Mouse (Mus musculus) forebrain, embryonic 15.5 days (tissue): ENCODE results near the gene Ano5. TPM values are rescaled to one million over a fixed set of nuclear protein-coding genes. Genes with fewer than 3 reads are reported as not detected.
A peak's percentile ranks its signal among the peaks of the same experiment; 100 is the strongest.

ENCODE experiments used
- ATAC-seq: fragments of 200-750 bp; cut with Nextera tagmentation; replicated peaks from 2 replicates; pipeline ENCODE4 v1.8.0; 2017; ENCODE audit warnings: mild to moderate bottlenecking, moderate TSS enrichment, moderate library complexity
- H3K27ac ChIP-seq: fragments of 300-500 bp; sonication (generic); replicated peaks from 2 replicates; pipeline ENCODE4 v1.5.1; 2015; ENCODE audit warnings: mild to moderate bottlenecking, inconsistent platforms
- H3K27me3 ChIP-seq: fragments of 300-500 bp; sonication (generic); 2 replicates; pipeline ENCODE4 v1.6.1; 2015; ENCODE audit warnings: inconsistent platforms
- H3K36me3 ChIP-seq: fragments of 300-500 bp; sonication (generic); 2 replicates; pipeline ENCODE4 v1.6.1; 2015; ENCODE audit warnings: mild to moderate bottlenecking, inconsistent platforms
- H3K4me1 ChIP-seq: fragments of 300-500 bp; sonication (generic); 2 replicates; pipeline ENCODE4 v1.6.1; 2015; ENCODE audit warnings: inconsistent platforms
- H3K4me2 ChIP-seq: fragments of 300-500 bp; sonication (generic); replicated peaks from 2 replicates; pipeline ENCODE4 v1.6.1; 2015; ENCODE audit warnings: mild to moderate bottlenecking, inconsistent platforms
- H3K4me3 ChIP-seq: fragments of 300-500 bp; sonication (generic); 2 replicates; pipeline ENCODE4 v1.5.1; 2015; ENCODE audit warnings: mild to moderate bottlenecking, inconsistent platforms
- H3K9ac ChIP-seq: fragments of 300-500 bp; sonication (generic); replicated peaks from 2 replicates; pipeline ENCODE4 v1.6.1; 2015; ENCODE audit warnings: mild to moderate bottlenecking, inconsistent platforms
- H3K9me3 ChIP-seq: fragments of 300-500 bp; sonication (generic); 2 replicates; pipeline ENCODE4 v1.6.1; 2016; ENCODE audit warnings: inconsistent platforms
- WGBS: fragments of 180-500 bp; shearing (Covaris S2); methylation state at CpG from one replicate; pipeline ENCODE4 v1.1.7; 2015; ENCODE audit warnings: mixed read lengths; 5-methylcytosine and 5-hydroxymethylcytosine counted together
- polyA plus RNA-seq: library from polyadenylated mRNA; unstranded; fragments of >200 nt; fragmentation: Nextera tagmentation; extraction: Ambion mirVana; gene quantifications from 2 replicates; pipeline ENCODE4 v1.2.1, GENCODE M21; 2015

Gene Ano5
- polyA plus RNA-seq, 1 experiment from 2014 or later = 0.46 TPM

GRCm38 (mm10) chr7:51621694-51622145, 110.9 kb downstream of the Ano5 start, which contains the start of gene Slc17a6:
Gene Slc17a6, plus strand, starts transcription at chr7:51622006.
- Histone ChIP-seq H3K4me1 (peaks cover 16% of the 10 kb centered on the region), H3K4me3 (peak within 1 kb of the TSS; percentile 38), H3K27me3 (peaks cover 17% of the 10 kb centered on the region), H3K4me2 (peak within 1 kb of the TSS; percentile 56), H3K9me3 (no peaks in the 10 kb centered on the region), H3K9ac (peak within 1 kb of the TSS; percentile 51), H3K36me3 (no peaks in the 10 kb centered on the region), H3K27ac (peak within 1 kb of the TSS; percentile 91)
- WGBS = 1% methylated on average over 23 of the region's 23 CpGs
- peak; percentile 49 for ATAC-seq

GRCm38 (mm10) chr7:51622196-51622595, 111.4 kb downstream of the Ano5 start:
- 2% methylated on average over 18 of the region's 18 CpGs for WGBS
- peaks cover 17% of the 10 kb centered on the region for H3K27me3 ChIP-seq
- peak overlapping the region; percentile 91 for H3K27ac ChIP-seq
- peaks cover 21% of the 10 kb centered on the region for H3K4me1 ChIP-seq
- H3K4me2 ChIP-seq = peak overlapping the region; percentile 56
- H3K9me3 ChIP-seq = no peaks in the 10 kb centered on the region
- 0 out of 2 replicates have a peak, but pooled peaks have one; percentile 15 for ATAC-seq
- H3K4me3 ChIP-seq = peak overlapping the region; percentile 38
- H3K9ac ChIP-seq = peak overlapping the region; percentile 51
- no peaks in the 10 kb centered on the region for H3K36me3 ChIP-seq

- H3K4me1 ChIP-seq = peaks cover 25% of the 10 kb centered on the region
- peak overlapping the region; percentile 91 for H3K27ac ChIP-seq
- peak overlapping the region; percentile 51 for H3K9ac ChIP-seq
- H3K4me3 ChIP-seq = peak overlapping the region; percentile 38
- no peak for ATAC-seq
- H3K36me3 ChIP-seq = no peaks in the 10 kb centered on the region
- peaks cover 18% of the 10 kb centered on the region for H3K27me3 ChIP-seq
- H3K9me3 ChIP-seq = no peaks in the 10 kb centered on the region
- peak overlapping the region; percentile 56 for H3K4me2 ChIP-seq
- WGBS = 3% methylated on average over 5 of the region's 5 CpGs
Observed at GRCm38 (mm10) chr7:51622666-51623065, 111.8 kb downstream of the Ano5 start.

GRCm38 (mm10) chr7:51624336-51624897, 113.6 kb downstream of the Ano5 start:
- WGBS = 1% methylated on average over 4 of the region's 4 CpGs
- peak; percentile 49 for ATAC-seq
- peaks cover 22% of the 10 kb centered on the region for H3K27me3 ChIP-seq
- H3K27ac ChIP-seq = peak overlapping the region; percentile 94
- peak overlapping the region; percentile 37 for H3K4me3 ChIP-seq
- H3K36me3 ChIP-seq = no peaks in the 10 kb centered on the region
- H3K9me3 ChIP-seq = no peaks in the 10 kb centered on the region
- peaks cover 25% of the 10 kb centered on the region for H3K4me1 ChIP-seq
- peak overlapping the region; percentile 48 for H3K9ac ChIP-seq
- peak overlapping the region; percentile 46 for H3K4me2 ChIP-seq

- peaks cover 19% of the 10 kb centered on the region for H3K27me3 ChIP-seq
- H3K4me3 ChIP-seq = peak overlapping the region; percentile 37
- peaks cover 25% of the 10 kb centered on the region for H3K4me1 ChIP-seq
- peak overlapping the region; percentile 46 for H3K4me2 ChIP-seq
- ATAC-seq = no peak
- under 1% methylated on average over 23 of the region's 23 CpGs for WGBS
- no peaks in the 10 kb centered on the region for H3K9me3 ChIP-seq
- H3K27ac ChIP-seq = peak overlapping the region; percentile 94
- no peaks in the 10 kb centered on the region for H3K36me3 ChIP-seq
- H3K9ac ChIP-seq = peak overlapping the region; percentile 48
Observed at GRCm38 (mm10) chr7:51625161-51625560, 114.3 kb downstream of the Ano5 start.

GRCm38 (mm10) chr7:51625591-51626255, 114.9 kb downstream of the Ano5 start:
- Histone ChIP-seq H3K27me3 (peaks cover 19% of the 10 kb centered on the region), H3K4me3 (peak overlapping the region; percentile 37)
- WGBS = 7% methylated on average over 11 of the region's 11 CpGs

GRCm38 (mm10) chr7:51626451-51627000, 115.7 kb downstream of the Ano5 start:
- no peak for ATAC-seq
- H3K4me2 ChIP-seq = peak overlapping the region; percentile 46
- peak overlapping the region; percentile 94 for H3K27ac ChIP-seq
- H3K9me3 ChIP-seq = no peaks in the 10 kb centered on the region
- H3K36me3 ChIP-seq = no peaks in the 10 kb centered on the region
- H3K4me3 ChIP-seq = peak overlapping the region; percentile 37
- WGBS = 2% methylated on average over 16 of the region's 16 CpGs
- peak overlapping the region; percentile 48 for H3K9ac ChIP-seq
- peaks cover 22% of the 10 kb centered on the region for H3K4me1 ChIP-seq
- H3K27me3 ChIP-seq = peaks cover 17% of the 10 kb centered on the region

More at GRCm38 (mm10) chr7:51625591-51626255, 114.9 kb downstream of the Ano5 start:
- H3K9me3 ChIP-seq = no peaks in the 10 kb centered on the region
- H3K9ac ChIP-seq = peak overlapping the region; percentile 48
- ATAC-seq = no peak
- no peaks in the 10 kb centered on the region for H3K36me3 ChIP-seq
- peak overlapping the region; percentile 46 for H3K4me2 ChIP-seq
- H3K4me1 ChIP-seq = peaks cover 25% of the 10 kb centered on the region
- peak overlapping the region; percentile 94 for H3K27ac ChIP-seq

GRCm38 (mm10) chr7:51627001-51627631, 116.3 kb downstream of the Ano5 start:
- H3K27me3 ChIP-seq = peaks cover 16% of the 10 kb centered on the region

GRCm38 (mm10) chr7:51627666-51628065, 116.8 kb downstream of the Ano5 start:
- Histone ChIP-seq H3K9me3 (no peaks in the 10 kb centered on the region), H3K27ac (peak overlapping the region; percentile 94), H3K9ac (peak overlapping the region; percentile 48), H3K36me3 (no peaks in the 10 kb centered on the region), H3K4me1 (peaks cover 18% of the 10 kb centered on the region), H3K4me3 (peak overlapping the region; percentile 37), H3K27me3 (peaks cover 16% of the 10 kb centered on the region), H3K4me2 (peak overlapping the region; percentile 46)
- no peak for ATAC-seq
- under 1% methylated on average over 9 of the region's 9 CpGs for whole genome bisulfite sequencing

More at GRCm38 (mm10) chr7:51627001-51627631, 116.3 kb downstream of the Ano5 start:
- under 1% methylated on average over 26 of the region's 26 CpGs for WGBS
- H3K9me3 ChIP-seq = no peaks in the 10 kb centered on the region
- peak overlapping the region; percentile 48 for H3K9ac ChIP-seq
- peak overlapping the region; percentile 94 for H3K27ac ChIP-seq
- H3K4me3 ChIP-seq = peak overlapping the region; percentile 37
- H3K4me1 ChIP-seq = peaks cover 16% of the 10 kb centered on the region
- peak overlapping the region; percentile 46 for H3K4me2 ChIP-seq
- no peaks in the 10 kb centered on the region for H3K36me3 ChIP-seq
- ATAC-seq = peak; percentile 82

- WGBS = 2% methylated on average over 9 of the region's 9 CpGs
- Histone ChIP-seq H3K4me2 (peak overlapping the region; percentile 28), H3K27ac (0 out of 2 replicates have a peak overlapping the region, but pooled peaks have one; percentile 37), H3K4me1 (peaks cover 25% of the 10 kb centered on the region), H3K9ac (no peak overlapping the region), H3K27me3 (peaks cover 16% of the 10 kb centered on the region), H3K9me3 (no peaks in the 10 kb centered on the region), H3K36me3 (no peaks in the 10 kb centered on the region), H3K4me3 (peak overlapping the region; percentile 11; the same call in 1 of the 2 replicates)
- no peak for ATAC-seq
Observed at GRCm38 (mm10) chr7:51628349-51628748, 117.5 kb downstream of the Ano5 start.

- Histone ChIP-seq H3K4me3 (peak overlapping the region; percentile 7; the same call in 1 of the 2 replicates), H3K9ac (peak overlapping the region; percentile 29; the same call in 1 of the 2 replicates), H3K4me2 (peak overlapping the region; percentile 38), H3K27ac (peak overlapping the region; percentile 53), H3K9me3 (no peaks in the 10 kb centered on the region), H3K36me3 (no peaks in the 10 kb centered on the region), H3K4me1 (peaks cover 28% of the 10 kb centered on the region), H3K27me3 (peaks cover 10% of the 10 kb centered on the region; the same call in 1 of the 2 replicates)
- no peak for ATAC-seq
- whole genome bisulfite sequencing = 8% methylated on average over 3 of the region's 3 CpGs
Observed at GRCm38 (mm10) chr7:51629206-51629605, 118.4 kb downstream of the Ano5 start.
